Mouse (Mus musculus) retina, adult 2 months (tissue): ENCODE results near the gene BC048562.

Experiments
- DNase-seq: peaks from one replicate; pipeline ENCODE4 v3.0.0-alpha.2; 2012; ENCODE audit warnings: low read depth, low spot score

Gene BC048562

DNA sequence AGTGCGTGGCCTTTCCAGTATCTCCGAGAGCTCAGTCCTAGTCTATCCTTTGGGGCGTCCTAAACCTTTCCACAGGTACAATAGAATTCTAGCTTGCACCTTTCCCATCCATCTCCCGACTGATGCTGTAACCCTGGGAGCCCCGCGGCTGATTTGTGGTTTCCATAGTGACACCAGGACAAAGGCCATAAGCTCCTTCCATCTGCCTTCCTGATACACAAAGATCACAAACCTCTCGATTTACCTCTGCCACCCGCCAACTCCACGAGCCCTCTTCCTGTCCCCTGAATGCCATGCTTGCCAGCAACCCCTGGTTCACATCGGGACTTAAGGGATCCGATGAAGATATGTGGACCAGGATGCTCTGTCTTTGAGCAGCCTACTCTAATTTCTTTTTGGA, 43.0 kb downstream of the BC048562 start:
- no peak for DNase-seq

DNA sequence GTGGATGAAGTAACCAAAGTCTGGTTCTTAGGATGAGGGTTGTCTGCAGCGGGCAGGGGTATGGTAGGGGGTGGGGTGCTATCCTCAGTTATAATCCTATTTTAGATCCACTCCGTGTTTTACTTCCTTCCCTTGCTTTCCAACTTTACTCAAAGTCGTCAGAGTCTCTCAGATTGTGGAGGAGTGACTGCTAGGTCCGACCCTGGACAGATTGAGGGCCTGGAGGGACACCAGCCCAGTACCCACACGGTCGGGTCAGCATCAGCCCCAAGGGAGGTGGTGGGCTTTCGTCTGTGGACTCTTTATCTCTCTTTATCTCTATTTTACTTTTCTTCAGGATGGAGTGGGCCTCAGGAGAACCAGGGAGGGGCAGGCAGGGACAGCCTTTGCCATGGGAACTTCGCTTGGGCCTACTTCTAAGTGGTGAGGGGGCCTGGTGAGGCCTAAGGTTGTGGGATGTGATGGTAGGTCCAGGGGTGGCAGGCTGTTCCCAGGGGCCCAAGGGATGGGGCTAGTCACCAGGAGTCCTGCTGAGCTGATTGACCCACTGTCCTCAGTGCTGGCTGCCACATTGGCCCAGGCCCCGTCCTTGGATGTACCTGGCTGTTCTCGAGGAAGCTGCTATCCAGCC, 43.6 kb downstream of the BC048562 start, which contains the start of gene Lamb2:
Gene Lamb2 (plus strand): TSS at position 16 of the 631 bp plus-strand sequence.
- no peak for DNase-seq

DNA sequence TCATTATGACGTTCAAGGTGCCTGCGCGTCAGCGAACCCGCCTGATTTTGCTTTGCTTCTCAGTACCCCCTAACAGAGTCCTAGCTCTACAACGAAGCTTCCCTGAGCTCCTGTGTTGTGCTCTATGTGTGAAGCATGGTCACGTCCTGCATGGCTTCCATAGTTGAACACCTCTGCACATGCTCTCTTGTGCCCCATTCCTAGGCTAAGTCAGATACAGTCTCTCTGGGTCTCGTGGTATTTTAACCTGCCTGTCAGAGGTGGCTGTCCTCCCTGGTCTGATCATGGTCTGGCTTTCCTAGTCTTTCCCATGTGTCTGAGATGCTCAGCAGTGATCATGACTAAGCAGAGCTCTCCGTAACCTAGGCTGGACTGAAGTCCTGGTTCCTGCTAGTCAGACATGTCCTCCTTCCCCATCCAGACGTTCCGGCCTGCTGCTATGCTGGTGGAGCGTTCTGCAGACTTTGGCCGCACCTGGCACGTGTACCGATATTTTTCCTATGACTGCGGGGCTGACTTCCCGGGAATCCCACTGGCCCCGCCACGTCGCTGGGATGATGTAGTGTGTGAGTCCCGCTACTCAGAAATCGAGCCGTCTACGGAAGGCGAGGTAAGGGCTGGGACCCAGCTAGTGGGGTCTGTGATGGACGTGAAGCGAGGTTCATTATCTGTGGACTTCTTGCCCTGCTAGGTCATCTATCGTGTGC, 44.7 kb downstream of the BC048562 start:
- DNase-seq, result no peak

DNA sequence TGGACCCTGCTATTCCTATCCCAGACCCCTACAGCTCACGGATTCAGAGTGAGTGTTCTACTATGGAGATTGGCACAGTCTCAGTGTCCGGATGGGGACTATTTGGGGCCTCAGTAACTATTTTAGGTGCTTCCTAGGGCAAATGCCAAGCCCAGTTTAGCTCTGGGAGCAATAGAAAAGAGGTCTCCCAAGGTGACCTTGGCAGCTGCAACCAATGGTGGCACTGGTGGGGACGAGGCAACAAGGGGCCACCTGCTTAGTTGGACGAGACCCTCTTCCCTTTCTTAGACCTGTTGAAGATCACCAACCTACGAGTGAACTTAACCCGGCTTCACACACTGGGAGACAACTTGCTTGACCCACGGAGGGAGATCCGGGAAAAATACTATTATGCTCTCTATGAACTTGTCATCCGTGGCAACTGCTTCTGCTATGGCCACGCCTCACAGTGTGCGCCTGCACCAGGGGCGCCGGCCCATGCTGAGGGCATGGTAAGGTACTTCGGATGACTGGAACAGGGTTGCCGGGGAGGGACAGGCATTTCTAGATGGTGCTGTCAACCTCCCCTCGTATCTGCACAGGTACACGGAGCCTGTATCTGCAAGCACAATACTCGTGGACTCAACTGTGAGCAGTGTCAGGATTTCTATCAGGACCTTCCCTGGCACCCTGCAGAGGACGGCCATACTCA, 45.4 kb downstream of the BC048562 start:
- DNase-seq, result no peak

DNA sequence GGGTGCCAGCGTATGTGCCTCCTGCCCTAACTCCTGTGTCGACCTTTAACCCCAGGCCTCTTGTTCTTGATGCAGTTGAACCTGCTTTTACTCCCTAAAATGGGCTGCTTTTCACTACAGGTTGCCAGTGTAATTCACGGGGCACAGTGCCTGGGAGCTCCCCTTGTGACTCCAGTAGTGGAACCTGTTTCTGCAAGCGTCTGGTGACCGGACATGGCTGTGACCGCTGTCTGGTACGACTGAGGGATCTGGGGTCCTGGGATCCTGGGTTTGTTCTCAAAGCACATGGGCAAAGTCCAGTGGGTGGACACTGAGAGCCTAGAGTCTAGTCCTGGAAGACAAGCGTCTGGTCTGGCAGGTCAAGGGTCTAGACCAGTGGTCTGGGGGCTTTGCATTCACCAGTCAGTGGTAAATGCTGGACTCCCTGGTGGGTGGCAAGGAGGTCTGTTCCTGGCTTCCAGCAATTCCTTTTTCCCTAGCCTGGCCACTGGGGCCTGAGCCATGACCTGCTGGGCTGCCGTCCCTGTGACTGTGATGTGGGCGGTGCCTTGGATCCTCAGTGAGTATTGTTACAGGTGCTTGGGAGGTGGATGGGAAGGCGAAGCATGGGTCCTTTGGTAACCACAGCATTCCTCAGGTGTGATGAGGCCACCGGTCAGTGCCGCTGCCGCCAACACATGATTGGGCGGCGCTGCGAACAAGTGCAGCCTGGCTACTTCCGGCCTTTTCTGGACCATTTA, 46.9 kb downstream of the BC048562 start:
- no peak for DNase-seq

DNA sequence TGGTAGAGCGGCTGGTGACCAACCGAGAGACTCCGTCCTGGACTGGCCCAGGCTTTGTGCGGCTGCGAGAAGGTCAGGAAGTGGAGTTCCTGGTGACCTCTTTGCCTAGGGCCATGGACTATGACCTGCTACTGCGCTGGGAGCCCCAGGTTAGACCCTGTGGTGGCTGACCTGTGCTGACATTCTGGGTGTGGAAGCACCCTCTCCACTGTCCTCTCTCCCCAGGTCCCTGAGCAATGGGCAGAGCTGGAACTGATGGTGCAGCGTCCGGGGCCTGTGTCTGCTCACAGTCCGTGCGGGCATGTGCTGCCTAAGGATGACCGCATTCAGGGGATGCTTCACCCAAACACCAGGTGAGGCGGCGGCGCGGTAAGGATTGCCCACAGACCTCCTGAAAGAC, 47.7 kb downstream of the BC048562 start:
- no peak for DNase-seq

DNA sequence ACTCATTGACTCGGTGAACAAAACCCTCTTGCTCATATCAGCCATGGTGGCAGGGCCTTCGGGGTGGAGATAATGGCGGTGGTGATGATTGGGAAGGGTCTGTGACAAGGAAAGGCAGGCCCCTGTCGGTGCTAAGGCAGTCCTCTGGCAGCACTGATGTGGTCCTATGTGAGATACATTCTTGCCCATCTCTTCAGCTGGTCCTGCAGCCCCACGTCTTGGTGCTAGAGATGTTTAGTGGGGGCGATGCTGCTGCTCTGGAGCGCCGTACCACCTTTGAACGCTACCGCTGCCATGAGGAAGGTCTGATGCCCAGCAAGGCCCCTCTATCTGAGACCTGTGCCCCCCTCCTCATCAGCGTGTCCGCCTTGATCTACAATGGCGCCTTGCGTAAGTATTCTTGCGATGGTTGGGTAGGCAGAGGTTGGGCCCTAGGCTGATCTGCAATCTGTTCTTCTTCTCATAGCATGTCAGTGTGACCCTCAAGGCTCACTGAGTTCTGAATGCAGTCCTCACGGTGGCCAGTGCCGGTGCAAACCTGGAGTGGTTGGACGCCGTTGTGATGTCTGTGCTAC, 49.1 kb downstream of the BC048562 start:
- no peak for DNase-seq

DNA sequence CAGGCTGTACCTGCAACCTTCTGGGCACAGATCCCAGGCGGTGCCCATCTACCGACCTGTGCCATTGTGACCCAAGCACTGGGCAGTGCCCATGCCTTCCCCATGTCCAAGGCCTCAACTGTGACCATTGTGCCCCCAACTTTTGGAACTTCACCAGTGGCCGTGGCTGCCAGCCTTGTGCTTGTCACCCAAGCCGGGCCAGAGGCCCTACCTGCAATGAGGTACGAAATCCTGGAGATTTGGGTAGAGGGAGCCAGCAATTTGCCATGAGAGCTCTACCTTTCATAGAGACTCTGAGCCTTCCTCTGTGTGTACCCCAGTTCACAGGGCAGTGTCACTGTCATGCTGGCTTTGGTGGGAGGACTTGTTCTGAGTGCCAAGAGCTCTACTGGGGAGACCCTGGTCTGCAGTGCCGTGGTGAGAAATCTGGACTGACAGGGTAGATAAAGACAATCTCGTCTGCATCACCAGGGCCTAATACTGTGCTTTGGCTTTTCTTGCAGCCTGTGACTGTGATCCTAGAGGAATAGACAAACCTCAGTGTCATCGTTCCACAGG, 50.8 kb downstream of the BC048562 start:
- no peak for DNase-seq

DNA sequence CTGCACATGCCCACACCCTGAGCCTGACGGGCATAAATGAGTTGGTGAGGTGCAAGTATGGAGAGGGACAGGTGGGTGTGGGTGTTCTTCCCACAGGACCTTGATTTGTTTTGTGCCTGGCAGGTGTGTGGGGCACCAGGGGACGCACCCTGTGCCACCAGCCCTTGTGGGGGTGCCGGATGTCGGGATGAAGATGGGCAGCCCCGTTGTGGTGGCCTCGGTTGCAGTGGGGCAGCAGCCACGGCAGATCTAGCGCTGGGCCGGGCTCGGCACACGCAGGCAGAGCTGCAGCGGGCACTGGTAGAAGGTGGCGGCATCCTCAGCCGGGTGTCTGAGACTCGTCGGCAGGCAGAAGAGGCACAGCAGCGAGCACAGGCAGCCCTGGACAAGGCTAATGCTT, 52.1 kb downstream of the BC048562 start:
- no peak for DNase-seq

DNA sequence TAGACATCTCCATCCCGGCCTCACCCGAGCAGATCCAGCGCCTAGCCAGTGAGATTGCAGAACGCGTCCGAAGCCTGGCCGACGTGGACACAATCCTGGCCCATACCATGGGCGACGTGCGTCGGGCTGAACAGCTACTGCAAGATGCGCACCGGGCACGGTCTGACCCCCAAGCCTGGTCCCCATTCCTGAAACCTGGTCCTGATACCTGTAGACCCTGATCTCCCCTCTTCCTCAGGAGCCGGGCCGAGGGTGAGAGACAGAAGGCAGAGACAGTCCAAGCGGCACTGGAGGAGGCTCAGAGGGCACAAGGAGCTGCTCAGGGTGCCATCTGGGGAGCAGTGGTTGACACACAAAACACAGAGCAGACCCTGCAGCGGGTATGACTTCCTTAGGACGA, 52.9 kb downstream of the BC048562 start:
- DNase-seq, result no peak

DNA sequence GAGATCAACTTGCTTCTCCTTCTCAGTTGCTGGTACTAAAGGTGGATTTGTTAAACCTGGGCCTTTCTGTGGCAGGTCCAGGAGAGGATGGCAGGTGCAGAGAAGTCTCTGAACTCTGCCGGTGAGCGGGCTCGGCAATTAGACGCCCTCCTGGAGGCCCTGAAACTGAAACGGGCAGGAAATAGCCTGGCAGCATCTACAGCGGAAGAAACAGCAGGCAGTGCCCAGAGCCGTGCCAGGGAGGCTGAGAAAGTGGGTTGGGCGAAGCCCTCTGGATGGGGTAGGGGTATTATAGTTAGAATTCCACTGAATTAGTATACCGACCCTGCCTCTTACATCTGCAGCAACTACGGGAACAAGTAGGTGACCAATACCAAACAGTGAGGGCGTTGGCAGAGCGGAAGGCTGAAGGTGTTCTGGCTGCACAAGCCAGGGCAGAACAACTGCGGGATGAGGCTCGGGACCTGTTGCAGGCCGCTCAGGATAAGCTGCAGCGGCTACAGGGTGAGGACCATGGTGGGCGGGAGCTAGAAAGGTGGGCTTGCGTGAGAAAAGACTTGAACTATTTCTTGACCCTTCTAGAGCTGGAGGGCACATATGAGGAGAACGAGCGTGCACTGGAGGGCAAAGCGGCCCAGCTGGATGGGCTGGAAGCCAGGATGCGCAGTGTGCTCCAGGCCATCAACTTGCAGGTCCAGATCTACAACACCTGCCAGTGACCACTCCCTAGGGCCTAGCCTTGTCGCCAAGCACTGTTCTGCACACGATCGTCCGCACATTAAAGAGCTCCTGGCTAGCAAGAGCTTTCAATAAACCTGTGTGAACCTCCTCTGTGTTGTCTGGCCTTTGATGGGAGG, 53.6 kb downstream of the BC048562 start:
- DNase-seq, result no peak

DNA sequence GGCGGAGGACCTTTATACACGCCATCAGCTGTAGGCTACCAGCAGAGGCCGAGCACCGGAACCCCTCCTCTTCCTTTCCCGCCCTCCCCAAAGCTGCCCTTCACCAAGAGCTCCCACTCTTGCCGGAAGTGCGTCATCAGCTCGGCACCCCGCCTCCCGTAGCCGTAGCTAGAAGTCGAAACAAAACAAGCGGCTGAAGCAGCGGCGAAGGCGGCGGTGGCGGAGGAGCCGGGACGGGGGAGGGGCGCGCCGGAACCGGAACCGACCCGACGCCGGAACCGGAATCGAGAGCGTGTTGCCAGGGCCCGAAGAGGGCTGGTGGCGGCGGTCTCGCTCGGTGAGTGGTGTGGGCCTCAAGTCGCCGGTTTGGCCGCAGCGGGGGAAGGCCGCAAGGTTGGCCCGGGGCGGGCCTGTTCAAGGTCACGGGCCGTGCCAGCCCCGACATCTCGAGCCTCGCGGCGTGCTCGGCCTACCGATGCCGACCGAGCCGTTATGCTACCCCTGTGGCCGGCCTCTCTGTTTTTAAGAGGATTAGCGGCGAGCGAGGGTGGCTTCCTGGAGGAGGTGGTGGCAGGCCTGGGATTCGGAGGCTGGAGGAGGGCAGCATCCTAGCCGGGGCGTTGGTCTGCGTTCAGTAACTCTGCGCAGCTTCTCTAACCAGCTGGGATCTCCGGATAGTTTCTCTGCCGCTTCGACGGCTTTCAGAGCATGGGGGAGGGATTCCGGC, 54.4 kb downstream of the BC048562 start, which contains the start of gene Usp19:
Gene Usp19 (plus strand): TSS at position 44 of the 727 bp plus-strand sequence.
- peak; percentile 94 for DNase-seq

DNA sequence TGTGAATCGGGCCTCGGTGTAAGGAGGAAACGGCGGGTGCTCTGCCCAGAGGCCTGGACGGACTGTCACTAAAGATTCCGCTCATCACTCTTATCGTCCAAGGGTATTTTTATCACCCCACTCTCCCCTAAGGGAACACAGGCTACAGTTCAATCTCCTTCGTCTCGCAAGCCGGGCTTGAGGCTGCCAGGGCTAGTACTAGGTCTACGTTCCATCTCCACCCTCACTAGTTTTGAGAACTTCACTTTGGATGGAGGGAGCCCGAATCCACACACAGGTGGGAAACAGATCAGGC, 55.0 kb downstream of the BC048562 start:
- no peak for DNase-seq

DNA sequence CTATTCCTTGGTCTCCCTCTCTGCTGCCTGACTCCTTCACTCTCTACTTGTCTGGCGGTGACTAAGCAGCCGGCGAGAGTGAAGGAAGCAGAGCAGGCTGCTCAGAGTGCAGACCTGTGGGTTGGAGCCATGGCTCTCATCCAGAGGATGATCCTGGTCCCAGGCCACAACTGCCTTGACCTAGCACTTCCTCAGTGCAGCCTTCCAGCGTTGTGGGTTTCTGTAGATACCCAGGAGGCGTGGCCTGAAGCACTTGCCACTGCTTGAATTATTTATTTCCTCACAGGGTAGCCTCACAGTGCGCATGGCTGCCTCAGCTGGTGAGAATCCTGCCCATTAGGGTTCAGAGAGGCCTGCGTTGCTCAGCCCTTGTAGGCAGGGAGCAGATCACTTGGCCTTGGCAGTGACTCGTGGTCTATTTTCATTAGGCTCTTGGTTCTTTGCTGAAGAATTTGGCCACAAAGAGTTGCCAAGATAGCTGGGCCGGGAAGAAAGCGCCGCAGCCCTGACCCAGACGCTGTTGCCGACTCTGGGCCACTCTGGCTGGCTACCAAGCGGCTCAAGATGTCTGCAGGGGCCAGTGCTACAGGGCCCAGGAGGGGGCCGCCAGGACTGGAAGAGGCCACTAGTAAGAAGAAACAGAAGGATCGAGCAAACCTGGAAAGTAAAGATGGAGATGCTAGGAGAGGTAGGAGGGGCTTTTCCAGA, 55.9 kb downstream of the BC048562 start:
- DNase-seq, result no peak

DNA sequence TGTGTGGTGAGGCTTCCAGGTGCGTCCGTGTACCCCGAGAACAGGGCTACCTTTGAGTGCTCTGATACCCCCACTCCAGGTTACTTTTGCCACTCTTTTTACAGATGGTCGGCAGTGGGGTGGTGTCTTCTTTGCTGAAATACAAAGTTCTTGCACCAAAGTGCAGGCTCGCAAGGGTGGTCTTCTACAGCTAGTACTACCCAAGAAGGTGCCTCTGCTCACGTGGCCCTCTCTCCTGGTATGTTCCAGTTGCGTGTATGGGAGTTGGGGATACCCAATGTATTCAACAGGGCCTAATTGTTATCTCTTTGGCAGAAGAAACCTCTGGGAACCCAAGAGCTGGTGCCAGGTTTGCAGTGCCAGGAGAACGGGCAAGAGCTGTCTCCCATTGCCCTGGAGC, 57.0 kb downstream of the BC048562 start:
- DNase-seq, result no peak

DNA sequence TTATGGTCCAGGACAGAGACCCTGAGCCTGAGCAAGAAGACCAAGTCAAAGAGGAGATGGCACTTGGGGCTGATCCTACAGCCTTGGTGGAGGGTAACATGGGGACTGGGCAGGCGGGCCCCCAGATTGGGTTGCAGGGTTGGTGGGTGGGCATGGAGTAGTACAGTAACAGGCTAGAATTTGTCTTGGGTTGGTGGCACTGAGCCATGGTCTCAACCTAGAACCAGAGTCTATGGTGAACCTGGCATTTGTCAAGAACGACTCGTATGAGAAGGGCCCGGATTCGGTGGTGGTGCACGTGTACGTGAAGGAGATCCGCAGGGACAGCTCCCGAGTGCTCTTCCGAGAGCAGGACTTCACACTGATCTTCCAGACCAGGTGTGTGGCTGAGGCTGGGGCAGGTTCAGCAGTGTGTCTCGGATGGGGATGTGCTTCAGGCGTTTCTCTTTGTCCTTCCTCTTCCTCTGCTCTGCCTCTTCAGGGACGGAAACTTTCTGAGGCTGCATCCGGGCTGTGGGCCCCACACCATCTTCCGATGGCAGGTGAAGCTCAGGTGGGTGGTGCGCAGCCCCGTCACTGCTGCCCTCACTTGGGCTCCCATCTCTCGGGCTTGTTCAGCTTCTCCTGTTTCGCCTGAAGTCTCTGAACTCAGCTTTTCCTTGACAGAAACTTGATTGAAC, 58.0 kb downstream of the BC048562 start:
- no peak for DNase-seq

DNA sequence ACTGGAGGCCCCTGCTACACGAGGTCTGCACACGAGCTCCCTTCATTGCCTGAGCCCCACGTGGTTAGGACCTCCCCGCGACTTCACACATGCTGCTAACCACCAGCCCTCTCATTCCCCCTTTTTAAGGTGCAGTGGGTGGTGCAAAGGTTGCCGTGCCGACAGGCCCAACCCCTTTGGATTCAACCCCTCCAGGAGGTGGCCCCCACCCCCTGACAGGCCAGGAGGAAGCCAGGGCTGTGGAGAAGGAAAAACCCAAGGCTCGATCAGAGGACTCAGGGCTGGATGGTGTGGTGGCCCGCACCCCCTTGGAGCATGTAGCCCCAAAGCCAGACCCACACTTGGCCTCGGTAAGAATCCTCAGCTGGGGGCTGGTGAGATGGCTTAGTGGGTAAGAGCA, 58.6 kb downstream of the BC048562 start:
- no peak for DNase-seq
